Mouse (Mus musculus): ENCODE measurements at regions not wholly inside any gene's neighbourhood (a gene's known extent, or its start where the extent isn't known, plus 50 kb on each side); places are given as distances from the start of the nearest gene placed in this dataset.
"Not testable (repeated sequence)": the region's sequence is repeated elsewhere in the genome, so short reads cannot be mapped to it uniquely, and the experiment has no call there.

- DNase-seq, result no peak
These were observed 550.2 kb downstream of the Rapgef2 start for GRCm38 (mm10) chr3:78736111-78736510.

GRCm38 (mm10) chr3:78716691-78717090 lies 569.6 kb downstream of the Rapgef2 start:
- DNase-seq, result peak; percentile 7

- no peak for DNase-seq
These were observed 578.6 kb downstream of the Rapgef2 start for GRCm38 (mm10) chr3:78707687-78708086.

GRCm38 (mm10) chr3:78698936-78699335 lies 587.4 kb downstream of the Rapgef2 start:
- peak; percentile 32 for DNase-seq

- peak; percentile 16 for DNase-seq
These were observed 594.8 kb downstream of the Rapgef2 start for GRCm38 (mm10) chr3:78691499-78691898.

GRCm38 (mm10) chr3:78677656-78678055 lies 608.7 kb downstream of the Rapgef2 start:
- DNase-seq, result no peak

GRCm38 (mm10) chr3:78676806-78677205 lies 609.5 kb downstream of the Rapgef2 start:
- no peak for DNase-seq

GRCm38 (mm10) chr3:78674529-78675187 lies 611.7 kb downstream of the Rapgef2 start:
- no peak for DNase-seq

- DNase-seq, result no peak
These were observed 618.3 kb downstream of the Rapgef2 start for GRCm38 (mm10) chr3:78668050-78668449.

- DNase-seq, result no peak
These were observed 618.8 kb downstream of the Rapgef2 start for GRCm38 (mm10) chr3:78667374-78668023.

- DNase-seq, result no peak
These were observed 638.2 kb downstream of the Rapgef2 start for GRCm38 (mm10) chr3:78648115-78648514.

- DNase-seq, result no peak
These were observed 650.9 kb downstream of the Rapgef2 start for GRCm38 (mm10) chr3:78635386-78635785.

- DNase-seq, result peak; percentile 32
These were observed 667.4 kb downstream of the Rapgef2 start for GRCm38 (mm10) chr3:78618900-78619299.

GRCm38 (mm10) chr3:78594718-78595236 lies 691.5 kb downstream of the Rapgef2 start:
- DNase-seq, result no peak

- no peak for DNase-seq
These were observed 692.0 kb downstream of the Rapgef2 start for GRCm38 (mm10) chr3:78594305-78594704.

GRCm38 (mm10) chr3:78586639-78587038 lies 699.7 kb downstream of the Rapgef2 start:
- DNase-seq, result no peak

GRCm38 (mm10) chr3:78581868-78582267 lies 704.4 kb downstream of the Rapgef2 start:
- DNase-seq, result peak; percentile 26

GRCm38 (mm10) chr3:78581100-78581499 lies 705.2 kb downstream of the Rapgef2 start:
- no peak for DNase-seq

- no peak for DNase-seq
These were observed 710.5 kb downstream of the Rapgef2 start for GRCm38 (mm10) chr3:78575667-78576464.

GRCm38 (mm10) chr3:78574807-78575206 lies 711.5 kb downstream of the Rapgef2 start:
- DNase-seq, result no peak

- DNase-seq, result no peak
These were observed 713.0 kb downstream of the Rapgef2 start for GRCm38 (mm10) chr3:78573299-78573698.

- not testable (repeated sequence) for DNase-seq
These were observed 721.4 kb downstream of the Rapgef2 start for GRCm38 (mm10) chr3:78564926-78565325.

Measured in right cerebral cortex, adult 18-20 months (tissue).